Mouse (Mus musculus) left cerebral cortex, adult 2 months (tissue): ENCODE results near the gene Ube2j2. TPM values are rescaled to one million over a fixed set of nuclear protein-coding genes. Genes with fewer than 3 reads are reported as not detected.
A peak's percentile ranks its signal among the peaks of the same experiment; 100 is the strongest.

Experiments used
- DNase-seq, 2 experiments: peaks; one replicate each; pipeline ENCODE4 v3.0.0; 2021 to 2022; ENCODE audit warnings: low spot score in 2 of 2, mixed read lengths in 1 of 2; ENCODE audit errors: extremely low spot score in 1 of 2
- H3K27ac ChIP-seq: fragments of 200-600 bp; 2 replicates; pipeline ENCODE4 v1.8.1; 2022
- H3K4me3 ChIP-seq: fragments of 200-600 bp; 2 replicates; pipeline ENCODE4 v1.8.1; 2022
- CTCF ChIP-seq: fragments of 200-600 bp; IDR thresholded peaks from 2 replicates; pipeline ENCODE4 v1.8.1; 2022; ENCODE audit warnings: antibody characterized with exemption, mild to moderate bottlenecking, moderate library complexity
- intact Hi-C: fragments of 180-260 bp; cut with DNase I; formaldehyde crosslinking; loops from one replicate; pipeline ENCODE4 v1.15.1; 2025
- total RNA-seq, 2 experiments: library from RNA; stranded (reverse); gene quantifications; 2 replicates each; pipeline ENCODE4 v1.2.3; 2021

Ube2j2 gene
- total RNA-seq, 2 experiments from 2014 or later, result 70.3 to 80.5 TPM

- intact Hi-C loops, result loop anchor here (5.0 kb wide), 1 partner anchor 138 kb away; no protein-coding TSS in a partner anchor
- Histone ChIP-seq H3K27ac (no peak overlapping the region), H3K4me3 (no peak overlapping the region)
- no peak for TF ChIP-seq CTCF
- no peak for DNase-seq
These were observed 20.8 kb downstream of the Ube2j2 start for GRCm38 (mm10) chr4:155964396-155964795.

- intact Hi-C loops, result no loop called here
These were observed 25.5 kb downstream of the Ube2j2 start for GRCm38 (mm10) chr4:155969043-155969653.

GRCm38 (mm10) chr4:155970286-155970685 lies 26.7 kb downstream of the Ube2j2 start:
- DNase-seq, result no peak
- intact Hi-C loops, result no loop called here
- Histone ChIP-seq H3K27ac (no peak overlapping the region), H3K4me3 (no peak overlapping the region)
- no peak for TF ChIP-seq CTCF

More at GRCm38 (mm10) chr4:155969043-155969653, 25.5 kb downstream of the Ube2j2 start:
- DNase-seq, result no peak
- H3K27ac ChIP-seq, result no peak overlapping the region
- TF ChIP-seq CTCF, result no peak
- H3K4me3 ChIP-seq, result no peak overlapping the region

GRCm38 (mm10) chr4:155972651-155973050 lies 29.0 kb downstream of the Ube2j2 start:
- intact Hi-C loops, result no loop called here
- no peak for DNase-seq
- no peak overlapping the region for H3K27ac ChIP-seq
- no peak for TF ChIP-seq CTCF
- H3K4me3 ChIP-seq, result no peak overlapping the region

- intact Hi-C loops, result no loop called here
- no peak overlapping the region for H3K4me3 ChIP-seq
- DNase-seq, result no peak
- TF ChIP-seq CTCF, result no peak
- no peak overlapping the region for H3K27ac ChIP-seq
These were observed 29.6 kb downstream of the Ube2j2 start for GRCm38 (mm10) chr4:155973239-155973638.

GRCm38 (mm10) chr4:155981436-155982082 lies 37.9 kb downstream of the Ube2j2 start:
- no peak for DNase-seq
- intact Hi-C loops, result no loop called here

GRCm38 (mm10) chr4:155983788-155984187 lies 40.2 kb downstream of the Ube2j2 start:
- intact Hi-C loops, result no loop called here
- no peak overlapping the region for H3K4me3 ChIP-seq
- DNase-seq, result no peak
- no peak overlapping the region for H3K27ac ChIP-seq
- no peak for TF ChIP-seq CTCF

More at GRCm38 (mm10) chr4:155981436-155982082, 37.9 kb downstream of the Ube2j2 start:
- TF ChIP-seq CTCF, result no peak
- Histone ChIP-seq H3K4me3 (no peak overlapping the region), H3K27ac (no peak overlapping the region)

- peak overlapping the region; percentile 91 for H3K4me3 ChIP-seq
- DNase-seq, result no peak
- intact Hi-C loops, result loop anchor here (5.0 kb wide), 1 partner anchor 99 kb away; the partner anchor contains the start of genes Acap3 and Pusl1
- H3K27ac ChIP-seq, result peak overlapping the region; percentile 99
- no peak for TF ChIP-seq CTCF
These were observed 47.7 kb downstream of the Ube2j2 start for GRCm38 (mm10) chr4:155991211-155991907.

- intact Hi-C loops, result loop anchor here (1.0 to 5.0 kb wide), 2 partner anchors 100 to 117 kb away; partner anchors contain the start of genes 9430015G10Rik, Acap3 and Pusl1
- no peak for TF ChIP-seq CTCF
- peak overlapping the region; percentile 99 for H3K27ac ChIP-seq
- no peak for DNase-seq
- peak overlapping the region; percentile 91 for H3K4me3 ChIP-seq
These were observed 48.2 kb downstream of the Ube2j2 start for GRCm38 (mm10) chr4:155991908-155992230.

- TF ChIP-seq CTCF, result peak; percentile 83
- intact Hi-C loops, result loop anchor here (1.0 to 5.0 kb wide), 2 partner anchors 100 to 117 kb away; partner anchors contain the start of genes 9430015G10Rik, Acap3 and Pusl1
- DNase-seq, result peak; percentile 89 to 93
- Histone ChIP-seq H3K4me3 (peak within 1 kb of the TSS; percentile 99), H3K27ac (peak within 1 kb of the TSS; percentile 99)
These were observed 48.7 kb downstream of the Ube2j2 start, which contains the start of the genes B3galt6 and Sdf4 for GRCm38 (mm10) chr4:155992241-155992905. Gene B3galt6 (minus strand): TSS chr4:155992649. Gene Sdf4 (plus strand): TSS chr4:155992872.

GRCm38 (mm10) chr4:155992906-155993547 lies 49.4 kb downstream of the Ube2j2 start:
- peak in 1 of 2 experiments; percentile 93 for DNase-seq
- H3K4me3 ChIP-seq, result peak overlapping the region; percentile 99
- intact Hi-C loops, result loop anchor here (1.0 to 5.0 kb wide), 2 partner anchors 101 to 116 kb away; partner anchors contain the start of genes 9430015G10Rik, Acap3 and Pusl1
- peak overlapping the region; percentile 98 for H3K27ac ChIP-seq
- no peak for TF ChIP-seq CTCF
